Mouse (Mus musculus): ENCODE data around the gene Hnrnpd. TPM values are rescaled to one million over a fixed set of nuclear protein-coding genes. Genes with fewer than 3 reads are reported as not detected.

Hnrnpd gene
- polyA plus RNA-seq, 2 experiments from 2014 or later = 36.0 to 66.4 TPM

DNA sequence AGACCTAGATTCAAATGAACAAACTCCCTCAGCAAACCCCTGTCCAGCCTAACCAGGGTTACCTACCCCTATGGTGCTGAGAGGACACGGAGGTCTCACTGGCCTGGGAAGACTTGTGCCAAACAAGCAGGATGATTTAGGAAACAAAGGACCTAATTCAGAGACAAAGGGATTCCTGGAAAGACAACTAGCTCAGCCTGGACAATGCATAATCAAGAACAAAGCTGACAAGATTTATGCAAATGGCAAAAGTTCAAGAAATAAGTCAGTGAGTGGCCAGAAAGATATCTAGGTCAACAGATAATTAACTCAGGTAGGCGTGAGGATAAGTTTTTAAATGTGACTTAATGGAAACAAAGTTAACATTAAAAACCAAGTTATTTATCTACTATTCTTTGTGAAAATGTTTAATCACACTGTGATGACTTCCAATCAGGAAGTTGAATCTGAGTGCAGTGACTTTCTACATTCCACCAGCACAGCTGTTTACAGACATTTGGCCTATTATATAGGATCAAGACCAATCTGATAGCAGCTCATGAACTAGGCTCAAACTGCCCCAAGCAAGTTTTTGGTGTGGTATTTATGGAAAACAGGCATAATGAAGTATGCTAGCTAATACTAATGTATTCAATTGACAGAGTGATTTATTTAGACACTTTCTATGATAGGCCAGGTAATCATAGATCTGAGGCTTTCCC is 19.4 kb downstream of the Hnrnpd start:
- no peak for ATAC-seq

DNA sequence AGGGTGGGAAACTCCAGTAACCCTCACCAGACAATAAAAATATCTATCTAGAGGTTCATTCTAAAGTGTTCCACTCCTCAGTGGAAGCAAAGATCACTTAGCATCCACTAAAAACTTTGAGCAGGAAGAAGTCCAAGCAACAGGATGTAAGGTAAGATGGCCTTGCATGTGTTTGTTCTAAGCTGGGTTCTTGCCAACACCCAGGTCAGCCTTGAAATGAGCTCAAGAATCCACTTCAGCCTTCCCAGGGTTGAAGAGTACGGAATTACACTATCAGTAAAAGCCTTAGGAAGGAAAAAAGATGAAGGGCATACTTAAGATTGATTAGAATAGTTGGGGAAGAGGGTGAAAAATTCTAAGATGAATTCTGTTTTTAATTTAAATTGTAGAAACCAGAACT is 20.1 kb downstream of the Hnrnpd start:
- no peak for ATAC-seq

- no peak for ATAC-seq
These were observed 24.9 kb downstream of the Hnrnpd start for GRCm38 (mm10) chr5:99953883-99954282.

DNA sequence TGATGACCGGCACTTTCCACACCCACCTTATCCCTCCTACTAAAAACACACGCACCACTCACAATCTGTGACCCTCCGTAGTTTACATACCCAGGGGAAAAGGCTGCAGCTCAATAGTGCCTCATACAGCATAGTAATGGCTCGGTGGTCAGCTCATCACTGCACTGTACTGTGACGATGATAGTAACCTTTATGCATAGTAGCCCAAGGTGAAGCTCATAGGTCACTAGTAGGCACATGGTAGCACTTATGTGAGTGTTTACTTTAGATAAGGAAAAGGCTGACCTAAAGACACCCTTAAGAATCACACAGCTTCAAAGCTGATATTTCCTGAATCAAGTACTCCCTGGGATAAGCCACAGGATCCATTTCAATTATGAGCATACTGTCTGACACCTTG is 26.2 kb downstream of the Hnrnpd start:
- no peak for ATAC-seq

- ATAC-seq = no peak
These were observed 36.8 kb downstream of the Hnrnpd start for GRCm38 (mm10) chr5:99941776-99942502.

GRCm38 (mm10) chr5:99941273-99941672 is 37.5 kb downstream of the Hnrnpd start:
- ATAC-seq = no peak

DNA sequence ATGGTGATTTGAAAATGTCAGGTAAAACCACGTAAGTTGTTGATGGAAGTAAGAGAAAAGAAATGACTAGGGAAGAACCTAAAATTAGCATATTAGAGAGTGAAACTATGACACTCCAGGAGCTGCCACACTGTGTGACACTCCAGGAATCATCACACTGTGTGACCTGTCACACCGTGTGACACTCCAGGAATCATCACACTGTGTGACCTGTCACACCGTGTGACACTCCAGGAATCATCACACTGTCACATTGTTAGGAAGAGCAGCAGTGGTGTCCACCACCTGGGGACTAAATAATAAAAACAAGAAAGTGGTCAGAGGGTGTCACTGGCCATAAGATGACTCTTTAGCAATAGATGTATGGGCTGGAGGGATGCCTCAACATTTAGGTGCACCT is 39.3 kb downstream of the Hnrnpd start:
- ATAC-seq = no peak

- no peak for ATAC-seq
These were observed 46.8 kb downstream of the Hnrnpd start for GRCm38 (mm10) chr5:99931910-99932309.

DNA sequence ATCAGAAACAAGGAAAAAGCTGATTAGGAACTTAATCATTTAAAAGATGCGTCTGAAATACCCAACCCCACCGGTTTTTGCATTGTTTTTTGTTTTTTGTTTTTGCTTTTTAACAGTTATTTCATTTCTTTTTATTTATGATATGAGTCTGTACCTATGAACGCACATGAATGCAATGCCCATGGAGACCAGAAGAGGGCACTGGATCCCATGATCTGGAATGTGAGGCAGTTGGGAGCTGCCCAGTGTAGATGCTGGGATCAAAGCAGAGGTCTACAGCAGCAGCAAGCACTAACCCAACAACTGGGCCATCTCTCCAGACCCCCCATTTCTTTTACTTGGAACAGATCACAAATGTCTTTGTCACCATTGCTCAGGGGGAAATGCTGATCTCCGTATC is 50.8 kb downstream of the Hnrnpd start:
- no peak for ATAC-seq

DNA sequence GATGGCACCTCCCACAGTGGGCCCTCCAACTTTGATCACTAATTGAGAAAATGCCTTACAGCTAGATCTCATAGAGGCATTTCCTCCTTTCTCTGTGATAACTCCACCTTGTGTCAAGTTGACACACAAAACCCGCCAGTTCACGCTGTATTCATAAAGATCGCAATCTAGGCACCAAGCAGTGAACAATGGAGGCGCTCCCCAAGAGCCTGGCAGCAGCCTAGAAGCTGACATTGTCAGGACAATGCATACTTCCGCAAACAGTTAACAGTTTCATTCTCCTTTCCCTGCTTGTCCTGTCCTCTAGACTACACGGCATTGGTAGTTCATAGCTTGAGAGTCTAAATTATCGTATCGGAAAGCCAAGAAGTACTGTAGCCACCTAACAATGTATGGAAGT is 56.7 kb downstream of the Hnrnpd start:
- ATAC-seq = no peak

DNA sequence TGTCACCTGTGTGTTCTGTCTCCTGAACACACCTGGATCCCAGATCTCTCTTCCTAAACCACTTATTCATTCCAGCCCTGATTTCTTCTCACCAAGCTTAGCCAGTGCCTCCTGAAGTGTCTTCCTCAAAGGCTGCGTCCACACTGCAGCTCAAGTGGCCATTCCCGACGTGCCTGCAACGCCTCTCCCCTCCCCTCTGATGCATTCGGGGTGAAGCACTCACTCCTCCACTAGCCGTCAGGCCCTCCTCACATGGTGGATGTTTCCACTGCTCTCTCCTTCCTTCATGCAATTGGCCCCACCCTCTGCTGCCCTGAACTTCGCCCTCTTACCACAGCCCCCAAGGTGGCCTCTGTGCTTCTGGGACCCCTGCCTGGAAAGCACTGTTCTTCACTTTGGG is 63.2 kb downstream of the Hnrnpd start:
- no peak for ATAC-seq

DNA sequence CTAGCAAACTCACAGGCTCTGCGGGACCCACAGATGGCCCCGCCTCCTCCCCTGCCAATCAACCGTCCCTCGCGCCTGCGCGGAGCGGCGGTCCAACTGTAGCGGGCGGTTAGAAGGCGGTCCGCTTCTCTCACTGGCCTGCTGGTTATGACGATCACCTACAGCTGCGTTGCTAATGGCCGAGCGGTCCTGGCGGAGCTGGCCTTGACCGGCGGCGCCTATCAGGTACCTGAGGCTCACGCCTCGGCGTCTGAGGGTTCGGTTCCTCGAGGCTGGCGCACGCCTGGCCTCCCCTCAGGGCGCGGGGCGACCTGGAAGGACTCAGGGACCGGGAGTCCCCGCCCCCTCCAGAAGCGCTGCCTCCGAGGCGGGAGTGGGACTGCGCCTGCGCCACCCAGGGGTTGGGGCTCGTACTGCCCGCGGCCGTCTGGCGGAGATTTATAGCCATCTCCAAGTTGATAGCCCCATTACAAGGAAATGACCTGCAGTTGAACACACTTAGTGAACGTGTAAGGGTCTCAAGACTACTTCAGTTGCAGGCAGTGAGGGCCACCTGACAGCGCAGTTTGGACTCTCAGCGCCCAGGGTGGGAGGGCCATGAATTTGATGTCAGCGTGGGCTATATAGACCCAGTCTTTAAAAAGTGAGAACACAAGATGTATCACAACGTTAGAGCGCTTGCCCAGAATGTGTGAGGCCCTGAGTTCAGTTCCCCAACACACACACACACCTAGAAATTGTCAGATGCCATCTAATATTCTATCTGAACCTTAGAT is 72.4 kb downstream of the Hnrnpd start, which contains the start of gene Vamp9:
Gene Vamp9 (plus strand): TSS at position 74 of the 776 bp plus-strand sequence.
- ATAC-seq = peak; percentile 97

Other genes with a start within 250 kb of the Hnrnpd start
- 1 to 10 TPM; 2.0 to 4.9 TPM for gene Rasgef1b, start 249.9 kb downstream of the Hnrnpd start, polyA plus RNA-seq (2017; shearing (Covaris generic))
- not detected for gene Vamp9, start 72.7 kb downstream of the Hnrnpd start, polyA plus RNA-seq (2017; shearing (Covaris generic))
- not detected for gene 4930524J08Rik, start 123 bp upstream of the Hnrnpd start, polyA plus RNA-seq (2017; shearing (Covaris generic))
- 100 to 1,000 TPM; 105 to 110 TPM for gene Hnrnpdl, start 60.7 kb upstream of the Hnrnpd start, polyA plus RNA-seq (2017; shearing (Covaris generic))
- 10 to 100 TPM; 31.5 to 33.1 TPM for gene Enoph1, start 61.0 kb upstream of the Hnrnpd start, polyA plus RNA-seq (2017; shearing (Covaris generic))
- gene Tmem150c, start 180.9 kb upstream of the Hnrnpd start, polyA plus RNA-seq (2017; shearing (Covaris generic)) = not detected

Measured in activated CD4-positive, CD25-positive, alpha-beta regulatory T cell, adult 4 months (primary cell).